Mouse (Mus musculus): ENCODE measurements around the gene Mrgpra1. TPM values are rescaled to one million over a fixed set of nuclear protein-coding genes. Genes with fewer than 3 reads are reported as not detected.
"Not testable (repeated sequence)": the region's sequence is repeated elsewhere in the genome, so short reads cannot be mapped to it uniquely, and the experiment has no call there.

Gene Mrgpra1
- not detected in 2 replicates for polyA plus RNA-seq (2015; fragmentation: Nextera tagmentation; extraction: Ambion mirVana)

DNA sequence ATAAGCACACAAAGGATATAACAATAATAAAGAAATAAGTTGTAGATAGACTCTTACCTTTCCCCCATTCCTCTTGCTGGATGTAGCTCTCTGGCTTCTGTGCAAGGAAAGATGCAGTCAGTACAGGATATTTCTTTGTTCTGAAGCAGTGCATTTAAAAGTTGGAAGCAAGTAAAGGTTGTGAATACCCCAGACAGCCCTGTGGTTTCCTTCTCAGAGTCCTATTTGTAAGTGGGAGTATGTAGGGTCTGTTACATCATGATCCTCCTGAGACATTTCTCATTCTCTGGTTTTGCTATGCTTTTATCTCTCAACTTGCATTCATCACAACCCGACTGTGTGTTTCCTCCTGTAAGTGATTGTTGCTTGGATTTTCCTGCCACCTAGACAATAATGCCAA, at the start of gene Mrgpra1:
Gene Mrgpra1 (minus strand): TSS at position 101 of the 400 bp plus-strand sequence.
- H3K4me2 ChIP-seq (replicated peaks; ENCODE audit: low read depth), result no peak within 1 kb of the TSS
- H3K27ac ChIP-seq (replicated peaks), result no peak within 1 kb of the TSS
- TF ChIP-seq CTCF (IDR thresholded peaks at IDR 0.05; ENCODE audit: low read depth) (no peak), EP300 (optimal IDR thresholded peaks at IDR 0.05) (no peak)
- no peaks in the 10 kb centered on the region for H3K36me3 ChIP-seq (ENCODE audit: control insufficient read depth, insufficient read depth, low read length)
- WGBS, result 81% methylated on average over 1 of the region's 1 CpGs
- H3K4me1 ChIP-seq (replicated peaks; ENCODE audit: control insufficient read depth, insufficient read depth), result no peaks in the 10 kb centered on the region
- H3K9me3 ChIP-seq (ENCODE audit: control insufficient read depth, low read length), result no peaks in the 10 kb centered on the region
- no peaks in the 10 kb centered on the region for H3K27me3 ChIP-seq (ENCODE audit: control insufficient read depth, insufficient read depth, low read length)
- DNase-seq (ENCODE audit: low spot score) (no peak), ATAC-seq (ENCODE audit: low FRiP score, low TSS enrichment) (no peak)
- no peak within 1 kb of the TSS for H3K9ac ChIP-seq (ENCODE audit: low read length)
- no peak within 1 kb of the TSS for H3K4me3 ChIP-seq (ENCODE audit: low read depth, low read length)

DNA sequence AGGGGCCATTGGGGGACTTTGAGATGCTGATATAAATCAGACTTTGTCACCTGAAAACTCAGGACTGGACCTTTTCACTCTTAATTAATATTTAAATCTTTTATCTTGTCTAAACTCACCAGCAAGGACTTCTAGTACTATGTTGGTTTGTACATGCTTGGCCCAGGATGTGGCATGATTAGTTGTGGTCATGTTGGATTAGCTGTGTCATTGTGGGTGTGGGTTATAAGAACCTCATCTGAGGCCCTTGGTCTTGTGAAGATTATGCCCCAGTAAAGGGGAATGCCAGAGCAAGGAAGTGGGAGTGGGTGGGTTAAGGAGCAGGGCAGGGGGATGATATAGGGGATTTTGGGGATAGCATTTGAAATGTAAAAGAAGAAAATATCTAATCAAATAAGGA, 47.1 kb upstream of the Mrgpra1 start:
- Histone ChIP-seq H3K4me3 (ENCODE audit: low read depth, low read length) (no peak overlapping the region), H3K27ac (replicated peaks) (no peak overlapping the region), H3K4me2 (replicated peaks; ENCODE audit: low read depth) (no peak overlapping the region), H3K9ac (ENCODE audit: low read length) (no peak overlapping the region), H3K4me1 (replicated peaks; ENCODE audit: control insufficient read depth, insufficient read depth) (no peaks in the 10 kb centered on the region), H3K36me3 (ENCODE audit: control insufficient read depth, insufficient read depth, low read length) (no peaks in the 10 kb centered on the region), H3K27me3 (ENCODE audit: control insufficient read depth, insufficient read depth, low read length) (no peaks in the 10 kb centered on the region), H3K9me3 (ENCODE audit: control insufficient read depth, low read length) (no peaks in the 10 kb centered on the region)
- DNase-seq (ENCODE audit: low spot score), result no peak
- TF ChIP-seq CTCF (IDR thresholded peaks at IDR 0.05; ENCODE audit: low read depth), result no peak
- no peak for TF ChIP-seq EP300 (optimal IDR thresholded peaks at IDR 0.05)
- no peak for ATAC-seq (ENCODE audit: low FRiP score, low TSS enrichment)

DNA sequence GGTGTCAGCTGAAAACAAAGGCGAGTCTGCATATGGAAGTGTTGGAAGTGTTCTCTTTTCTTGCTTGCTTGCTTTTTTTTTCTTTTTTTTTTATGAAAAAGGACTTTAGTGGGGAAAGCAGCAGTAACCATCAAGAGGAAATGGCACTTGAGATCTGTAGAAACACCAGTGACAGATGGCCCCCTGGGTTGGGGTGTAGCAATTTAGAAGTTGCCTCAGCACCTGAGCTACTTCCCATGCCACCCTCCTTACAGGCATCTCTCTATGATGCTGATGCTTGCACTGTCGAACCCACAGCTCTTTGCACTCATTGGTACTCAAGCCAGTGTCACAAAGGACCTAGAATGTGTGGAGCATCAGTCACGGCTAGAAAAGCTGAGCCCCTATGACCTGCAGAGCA, 5.6 kb downstream of the Mrgpra1 start:
- H3K27me3 ChIP-seq (ENCODE audit: control insufficient read depth, insufficient read depth, low read length), result no peaks in the 10 kb centered on the region
- no peak for DNase-seq (ENCODE audit: low spot score)
- 62% methylated on average over 3 of the region's 3 CpGs for WGBS
- no peak for ATAC-seq (ENCODE audit: low FRiP score, low TSS enrichment)
- H3K9ac ChIP-seq (ENCODE audit: low read length), result no peak overlapping the region
- no peak for TF ChIP-seq CTCF (IDR thresholded peaks at IDR 0.05; ENCODE audit: low read depth)
- no peak for TF ChIP-seq EP300 (optimal IDR thresholded peaks at IDR 0.05)
- H3K9me3 ChIP-seq (ENCODE audit: control insufficient read depth, low read length), result no peaks in the 10 kb centered on the region
- no peak overlapping the region for H3K4me3 ChIP-seq (ENCODE audit: low read depth, low read length)
- no peaks in the 10 kb centered on the region for H3K4me1 ChIP-seq (replicated peaks; ENCODE audit: control insufficient read depth, insufficient read depth)
- no peaks in the 10 kb centered on the region for H3K36me3 ChIP-seq (ENCODE audit: control insufficient read depth, insufficient read depth, low read length)
- no peak overlapping the region for H3K27ac ChIP-seq (replicated peaks)
- no peak overlapping the region for H3K4me2 ChIP-seq (replicated peaks; ENCODE audit: low read depth)

DNA sequence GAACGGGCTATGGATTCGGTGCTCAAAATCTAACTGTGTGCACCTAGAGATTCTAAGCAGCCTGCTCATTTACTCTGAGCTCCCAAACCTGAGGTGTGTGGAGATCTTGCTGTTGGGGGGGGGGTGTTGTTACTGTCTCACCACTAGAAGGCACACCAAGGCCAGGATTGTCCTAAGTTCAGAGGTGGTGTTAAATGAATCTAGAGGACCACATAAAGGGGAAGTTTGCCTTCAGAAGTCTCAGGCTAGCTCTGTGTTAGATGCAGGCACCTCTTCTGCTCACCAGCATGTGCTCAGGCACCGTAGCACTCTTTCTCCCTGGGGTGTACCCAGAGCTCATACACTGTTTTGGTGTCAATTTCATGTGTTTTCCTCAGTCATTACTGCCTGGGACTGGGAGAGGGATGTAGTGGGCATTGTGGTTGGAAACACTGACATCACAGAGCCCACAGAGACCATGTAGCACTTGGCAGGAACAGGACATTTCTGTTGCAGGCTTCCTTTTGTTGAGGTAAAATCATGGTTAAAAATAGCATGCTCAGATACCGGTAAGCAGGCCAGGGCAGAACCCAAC, 8.0 kb downstream of the Mrgpra1 start:
- no peaks in the 10 kb centered on the region for H3K4me1 ChIP-seq (replicated peaks; ENCODE audit: control insufficient read depth, insufficient read depth)
- no peaks in the 10 kb centered on the region for H3K36me3 ChIP-seq (ENCODE audit: control insufficient read depth, insufficient read depth, low read length)
- no peak for DNase-seq (ENCODE audit: low spot score)
- no peaks in the 10 kb centered on the region for H3K9me3 ChIP-seq (ENCODE audit: control insufficient read depth, low read length)
- no peaks in the 10 kb centered on the region for H3K27me3 ChIP-seq (ENCODE audit: control insufficient read depth, insufficient read depth, low read length)
- no peak for ATAC-seq (ENCODE audit: low FRiP score, low TSS enrichment)
- TF ChIP-seq EP300 (optimal IDR thresholded peaks at IDR 0.05) (no peak), CTCF (IDR thresholded peaks at IDR 0.05; ENCODE audit: low read depth) (no peak)
- no peak overlapping the region for H3K9ac ChIP-seq (ENCODE audit: low read length)
- no peak overlapping the region for H3K27ac ChIP-seq (replicated peaks)
- WGBS, result 83% methylated on average over 4 of the region's 4 CpGs
- no peak overlapping the region for H3K4me2 ChIP-seq (replicated peaks; ENCODE audit: low read depth)
- no peak overlapping the region for H3K4me3 ChIP-seq (ENCODE audit: low read depth, low read length)

DNA sequence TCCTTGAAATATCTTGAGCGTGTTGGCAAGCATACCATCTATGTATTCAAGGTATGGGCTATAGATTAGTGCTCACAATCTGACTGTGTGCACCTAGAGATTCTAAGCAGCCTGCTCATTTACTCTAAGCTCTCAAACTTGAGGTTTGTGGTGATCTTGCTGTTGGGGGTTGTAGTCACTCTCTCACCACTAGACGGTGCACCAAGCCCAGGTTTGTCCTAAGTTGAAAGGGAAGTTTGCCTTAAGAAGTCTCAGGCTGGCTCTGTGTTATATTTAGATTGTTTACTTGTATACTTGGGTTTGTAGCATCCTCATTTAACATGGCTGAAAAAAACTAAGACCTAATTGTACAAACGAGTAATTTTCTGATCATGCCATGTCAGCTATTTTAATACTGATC, 12.2 kb downstream of the Mrgpra1 start:
- H3K36me3 ChIP-seq (ENCODE audit: control insufficient read depth, insufficient read depth, low read length); H3K9ac ChIP-seq (ENCODE audit: low read length); H3K27ac ChIP-seq (replicated peaks); H3K4me2 ChIP-seq (replicated peaks; ENCODE audit: low read depth); H3K9me3 ChIP-seq (ENCODE audit: control insufficient read depth, low read length); H3K27me3 ChIP-seq (ENCODE audit: control insufficient read depth, insufficient read depth, low read length); H3K4me3 ChIP-seq (ENCODE audit: low read depth, low read length); H3K4me1 ChIP-seq (replicated peaks; ENCODE audit: control insufficient read depth, insufficient read depth); DNase-seq (ENCODE audit: low spot score); ATAC-seq (ENCODE audit: low FRiP score, low TSS enrichment): not testable (repeated sequence)
- WGBS, result 74% methylated on average over 3 of the region's 3 CpGs

DNA sequence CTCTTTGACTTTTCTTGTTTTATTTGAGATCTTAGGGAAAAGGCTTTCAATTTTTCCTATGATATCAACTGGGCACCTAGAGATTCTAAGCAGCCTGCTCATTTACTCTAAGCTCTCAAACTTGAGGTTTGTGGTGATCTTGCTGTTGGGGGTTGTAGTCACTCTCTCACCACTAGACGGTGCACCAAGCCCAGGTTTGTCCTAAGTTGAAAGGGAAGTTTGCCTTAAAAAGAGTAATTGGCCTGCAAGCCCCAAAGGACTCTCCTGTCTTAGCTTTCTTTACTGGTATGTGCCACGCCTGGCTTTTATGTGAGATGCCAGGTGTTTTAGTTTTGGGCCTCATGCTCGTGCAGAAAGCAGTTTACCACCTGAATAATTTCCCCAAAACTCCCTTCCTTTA, 12.7 kb downstream of the Mrgpra1 start:
- H3K27me3 ChIP-seq (ENCODE audit: control insufficient read depth, insufficient read depth, low read length); H3K4me2 ChIP-seq (replicated peaks; ENCODE audit: low read depth); H3K4me3 ChIP-seq (ENCODE audit: low read depth, low read length); H3K36me3 ChIP-seq (ENCODE audit: control insufficient read depth, insufficient read depth, low read length); DNase-seq (ENCODE audit: low spot score); H3K27ac ChIP-seq (replicated peaks); H3K4me1 ChIP-seq (replicated peaks; ENCODE audit: control insufficient read depth, insufficient read depth); H3K9ac ChIP-seq (ENCODE audit: low read length); ATAC-seq (ENCODE audit: low FRiP score, low TSS enrichment); H3K9me3 ChIP-seq (ENCODE audit: control insufficient read depth, low read length): not testable (repeated sequence)
- WGBS, result 60% methylated on average over 3 of the region's 3 CpGs
